Mouse (Mus musculus) cerebellum, adult 2 months (tissue): ENCODE data around the gene Smc4.

Experiments used
- CTCF ChIP-seq: fragments of 200-500 bp; IDR thresholded peaks from 2 replicates; pipeline ENCODE4 v1.5.1; 2011; ENCODE audit warnings: low read depth, mild to moderate bottlenecking, control low read depth, low read length, moderate library complexity, borderline replicate concordance; ENCODE audit not compliant: insufficient read depth
- POLR2A ChIP-seq: fragments of 200-500 bp; IDR thresholded peaks from 2 replicates; pipeline ENCODE4 v1.6.1; 2011; ENCODE audit warnings: low read length, control low read depth, borderline replicate concordance; ENCODE audit not compliant: insufficient read depth

DNA sequence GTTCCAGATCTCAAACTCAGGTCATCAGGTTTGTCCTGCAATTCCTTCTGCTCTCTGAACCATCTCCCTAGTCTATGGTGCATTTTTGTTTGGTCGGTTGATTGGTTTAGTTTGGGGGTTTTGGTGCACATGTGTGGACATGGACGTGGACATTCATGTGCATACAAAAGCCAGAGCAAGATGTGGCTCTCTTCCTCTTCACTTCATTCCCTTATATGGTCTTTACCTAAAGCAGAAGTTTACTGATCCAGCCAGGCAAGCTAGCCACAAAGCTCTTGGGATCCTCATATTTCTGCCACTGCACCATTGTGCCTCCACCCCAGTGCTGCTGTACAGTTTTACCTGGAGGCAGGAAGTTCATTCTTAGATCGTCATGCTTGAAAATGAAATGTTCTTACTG is 12.6 kb downstream of the Smc4 start:
- TF ChIP-seq CTCF (no peak), POLR2A (no peak)
